Mouse (Mus musculus) hindbrain, embryonic 12.5 days (tissue): ENCODE measurements around the gene Zfp276. TPM values are rescaled to one million over a fixed set of nuclear protein-coding genes. Genes with fewer than 3 reads are reported as not detected.
A peak's percentile ranks its signal among the peaks of the same experiment; 100 is the strongest.

Source experiments
- ATAC-seq: fragments of 200-750 bp; cut with Nextera tagmentation; 2 replicates; pipeline ENCODE4 v1.8.0; 2017; ENCODE audit warnings: moderate TSS enrichment; ENCODE audit not compliant: low FRiP score
- H3K27ac ChIP-seq: fragments of 300-500 bp; sonication (generic); 2 replicates; pipeline ENCODE4 v1.5.1; 2016; ENCODE audit warnings: mild to moderate bottlenecking
- H3K27me3 ChIP-seq: fragments of 300-500 bp; sonication (generic); 2 replicates; pipeline ENCODE4 v1.6.1; 2016; ENCODE audit warnings: mild to moderate bottlenecking
- H3K36me3 ChIP-seq: fragments of 300-500 bp; sonication (generic); 2 replicates; pipeline ENCODE4 v1.6.1; 2016; ENCODE audit warnings: mild to moderate bottlenecking
- H3K4me1 ChIP-seq: fragments of 300-500 bp; sonication (generic); 2 replicates; pipeline ENCODE4 v1.6.1; 2016
- H3K4me2 ChIP-seq: fragments of 300-500 bp; sonication (generic); replicated peaks from 2 replicates; pipeline ENCODE4 v1.6.1; 2016; ENCODE audit warnings: mild to moderate bottlenecking
- H3K4me3 ChIP-seq: fragments of 300-500 bp; sonication (generic); 2 replicates; pipeline ENCODE4 v1.5.1; 2016; ENCODE audit warnings: mild to moderate bottlenecking
- H3K9ac ChIP-seq: fragments of 300-500 bp; sonication (generic); 2 replicates; pipeline ENCODE4 v1.6.1; 2016; ENCODE audit warnings: mild to moderate bottlenecking, moderate library complexity
- H3K9me3 ChIP-seq: fragments of 300-500 bp; sonication (generic); replicated peaks from 2 replicates; pipeline ENCODE4 v1.6.1; 2016; ENCODE audit warnings: mild to moderate bottlenecking
- WGBS: fragments of 180-500 bp; shearing (Covaris S2); methylation state at CpG from one replicate; pipeline ENCODE4 v1.1.7; 2016; 5-methylcytosine and 5-hydroxymethylcytosine counted together
- polyA plus RNA-seq: library from polyadenylated mRNA; unstranded; fragments of >200 nt; fragmentation: Nextera tagmentation; extraction: Ambion mirVana; gene quantifications from 2 replicates; pipeline ENCODE4 v1.2.1, GENCODE M21; 2016

The Zfp276 gene
- polyA plus RNA-seq, 1 experiment from 2014 or later = 35.0 TPM

DNA sequence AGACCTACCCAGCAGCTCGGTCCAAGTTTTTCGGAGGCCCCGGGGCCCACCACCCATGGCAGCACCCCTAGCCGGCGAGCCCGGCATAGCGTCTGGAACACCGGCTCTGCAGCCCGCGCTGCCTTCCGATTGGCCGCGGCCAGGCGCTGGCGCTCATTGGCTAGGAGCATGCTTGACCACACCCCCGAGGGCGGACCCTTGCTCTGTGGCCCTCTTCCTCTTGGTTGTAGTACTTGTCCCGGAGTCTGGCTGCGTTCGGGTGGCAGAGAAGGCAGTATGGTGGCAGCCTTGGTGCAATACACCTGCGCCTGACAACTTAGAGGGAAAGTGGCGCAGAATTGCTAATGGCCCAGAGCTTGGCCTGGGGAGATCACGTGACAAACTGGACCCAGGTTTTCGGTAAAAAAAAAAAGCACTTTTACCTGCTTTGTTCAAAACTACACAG, 64.5 kb downstream of the Zfp276 start, which contains the start of gene Fanca:
Gene Fanca (minus strand): TSS at position 110 of the 445 bp plus-strand sequence.
- Histone ChIP-seq H3K27ac (no peak within 1 kb of the TSS), H3K4me2 (peak within 1 kb of the TSS; percentile 82), H3K9me3 (no peaks in the 10 kb centered on the region), H3K4me1 (peaks cover 13% of the 10 kb centered on the region), H3K4me3 (peak within 1 kb of the TSS; percentile 57), H3K36me3 (no peaks in the 10 kb centered on the region), H3K9ac (peak within 1 kb of the TSS; percentile 68), H3K27me3 (no peaks in the 10 kb centered on the region)
- whole genome bisulfite sequencing = under 1% methylated on average over 24 of the region's 24 CpGs
- ATAC-seq = peak; percentile 99

Other genes starting within 250 kb of the Zfp276 start
- gene Ankrd11, start 211.9 kb upstream of the Zfp276 start, polyA plus RNA-seq = 87.0 and 90.1 TPM in 2 replicates
- gene Spg7, start 191.3 kb upstream of the Zfp276 start, polyA plus RNA-seq = 62.6 and 63.9 TPM in 2 replicates
- 1,018 and 1,026 TPM in 2 replicates for gene Rpl13, start 151.8 kb upstream of the Zfp276 start, polyA plus RNA-seq
- gene Cpne7, start 136.8 kb upstream of the Zfp276 start, polyA plus RNA-seq = 0.15 and 0.35 TPM in 2 replicates
- 8.1 and 9.7 TPM in 2 replicates for gene Sult5a1, start 95.9 kb upstream of the Zfp276 start, polyA plus RNA-seq
- gene Dpep1, start 68.0 kb upstream of the Zfp276 start, polyA plus RNA-seq = 0.35 and 0.36 TPM in 2 replicates
- gene Chmp1a, start 41.4 kb upstream of the Zfp276 start, polyA plus RNA-seq = 160 and 166 TPM in 2 replicates
- gene Spata33, start 41.4 kb upstream of the Zfp276 start, polyA plus RNA-seq = 8.3 and 8.8 TPM in 2 replicates
- gene Cdk10, start 29.4 kb upstream of the Zfp276 start, polyA plus RNA-seq = 37.6 and 39.1 TPM in 2 replicates
- 2.8 and 3.1 TPM in 2 replicates for gene Spata2l, start 18.0 kb upstream of the Zfp276 start, polyA plus RNA-seq
- 37.7 and 44.3 TPM in 2 replicates for gene Vps9d1, start 153 bp downstream of the Zfp276 start, polyA plus RNA-seq
- 20.9 and 21.0 TPM in 2 replicates for gene Fanca, start 64.4 kb downstream of the Zfp276 start, polyA plus RNA-seq
- gene Spire2, start 78.5 kb downstream of the Zfp276 start, polyA plus RNA-seq = 28.9 and 32.2 TPM in 2 replicates
- 212 and 231 TPM in 2 replicates for gene Tcf25, start 119.6 kb downstream of the Zfp276 start, polyA plus RNA-seq
- gene Mc1r, start 152.9 kb downstream of the Zfp276 start, polyA plus RNA-seq = 0.09 and 0.20 TPM in 2 replicates
- gene Tubb3, start 157.2 kb downstream of the Zfp276 start, polyA plus RNA-seq = 1,043 and 1,050 TPM in 2 replicates
- gene Def8, start 169.3 kb downstream of the Zfp276 start, polyA plus RNA-seq = 40.1 and 42.5 TPM in 2 replicates
- 64.7 and 66.5 TPM in 2 replicates for gene Afg3l1, start 223.7 kb downstream of the Zfp276 start, polyA plus RNA-seq